Mouse (Mus musculus) limb, embryonic 14.5 days (tissue): ENCODE measurements at regions not wholly inside any gene's neighbourhood (a gene's known extent, or its start where the extent isn't known, plus 50 kb on each side); places are given as distances from the start of the nearest gene placed in this dataset.

ENCODE experiments used
- ATAC-seq: fragments of 200-750 bp; cut with Nextera tagmentation; 2 replicates; pipeline ENCODE4 v1.8.0; 2017; ENCODE audit warnings: low read depth, moderate number of reproducible peaks, moderate TSS enrichment; ENCODE audit not compliant: low FRiP score
- DNase-seq: peaks from one replicate; pipeline ENCODE4 v3.0.0-alpha.2; 2015; ENCODE audit warnings: low spot score
- H3K27ac ChIP-seq: fragments of 300-500 bp; sonication (generic); replicated peaks from 2 replicates; pipeline ENCODE4 v1.5.1; 2014; ENCODE audit warnings: low read depth, mild to moderate bottlenecking, low read length, moderate library complexity, mixed read lengths
- H3K27me3 ChIP-seq: fragments of 300-500 bp; sonication (generic); 2 replicates; pipeline ENCODE4 v1.6.1; 2014; ENCODE audit warnings: low read length, mixed read lengths; ENCODE audit not compliant: control insufficient read depth, insufficient read depth
- H3K36me3 ChIP-seq: fragments of 300-500 bp; sonication (generic); 2 replicates; pipeline ENCODE4 v1.6.1; 2014; ENCODE audit warnings: mild to moderate bottlenecking, low read length, moderate library complexity, mixed read lengths; ENCODE audit not compliant: control insufficient read depth, insufficient read depth
- H3K4me1 ChIP-seq: fragments of 300-500 bp; sonication (generic); 2 replicates; pipeline ENCODE4 v1.6.1; 2014; ENCODE audit warnings: antibody characterized with exemption, low read length, mixed read lengths; ENCODE audit not compliant: control insufficient read depth, insufficient read depth
- H3K4me2 ChIP-seq: fragments of 300-500 bp; sonication (generic); replicated peaks from 2 replicates; pipeline ENCODE4 v1.6.1; 2014; ENCODE audit warnings: low read depth, mild to moderate bottlenecking, low read length, moderate library complexity; ENCODE audit not compliant: severe bottlenecking
- H3K4me3 ChIP-seq: fragments of 300-500 bp; sonication (generic); replicated peaks from 2 replicates; pipeline ENCODE4 v1.5.1; 2014; ENCODE audit warnings: low read length
- H3K9ac ChIP-seq: fragments of 300-500 bp; sonication (generic); 2 replicates; pipeline ENCODE4 v1.6.1; 2014; ENCODE audit warnings: mild to moderate bottlenecking, low read depth, low read length, moderate library complexity; ENCODE audit not compliant: severe bottlenecking
- H3K9me3 ChIP-seq: fragments of 300-500 bp; sonication (generic); 2 replicates; pipeline ENCODE4 v1.6.1; 2016; ENCODE audit warnings: low read length; ENCODE audit not compliant: control insufficient read depth
- POLR2A ChIP-seq: fragments of 200-500 bp; IDR thresholded peaks from 2 replicates; pipeline ENCODE4 v1.8.0; 2012; ENCODE audit warnings: inconsistent platforms, mild to moderate bottlenecking, moderate library complexity, borderline replicate concordance; ENCODE audit not compliant: insufficient read depth, insufficient read length; ENCODE audit errors: extremely low read depth
- WGBS: fragments of 180-500 bp; shearing (Covaris S2); extraction: QIAGEN DNeasy Blood & Tissue Kit; methylation state at CpG from one replicate; pipeline ENCODE4 v1.1.7; 2014; 5-methylcytosine and 5-hydroxymethylcytosine counted together

GRCm38 (mm10) chrX:158987676-158988075 lies 222.4 kb upstream of the Rps6ka3 start:
- WGBS = 51% methylated on average over 3 of the region's 3 CpGs
- H3K4me3 ChIP-seq = no peak overlapping the region
- H3K27ac ChIP-seq = no peak overlapping the region
- H3K4me2 ChIP-seq = no peak overlapping the region
- no peaks in the 10 kb centered on the region for H3K9me3 ChIP-seq
- no peak overlapping the region for H3K9ac ChIP-seq
- no peaks in the 10 kb centered on the region for H3K4me1 ChIP-seq
- no peak for TF ChIP-seq POLR2A
- ATAC-seq (no peak), DNase-seq (no peak)
- no peaks in the 10 kb centered on the region for H3K27me3 ChIP-seq
- no peaks in the 10 kb centered on the region for H3K36me3 ChIP-seq

- WGBS = 84% methylated on average over 1 of the region's 1 CpGs
- Histone ChIP-seq H3K4me1 (no peaks in the 10 kb centered on the region), H3K27ac (no peak overlapping the region), H3K27me3 (no peaks in the 10 kb centered on the region), H3K9me3 (no peaks in the 10 kb centered on the region), H3K9ac (no peak overlapping the region), H3K4me2 (no peak overlapping the region), H3K36me3 (no peaks in the 10 kb centered on the region), H3K4me3 (no peak overlapping the region)
- DNase-seq (no peak), ATAC-seq (no peak)
- no peak for TF ChIP-seq POLR2A
Observed at GRCm38 (mm10) chrX:159018955-159019354, 191.2 kb upstream of the Rps6ka3 start.

GRCm38 (mm10) chrX:159026311-159026710 lies 183.8 kb upstream of the Rps6ka3 start:
- H3K4me1 ChIP-seq = no peaks in the 10 kb centered on the region
- DNase-seq = no peak
- H3K9me3 ChIP-seq = no peaks in the 10 kb centered on the region
- no peak for ATAC-seq
- no peak overlapping the region for H3K4me2 ChIP-seq
- H3K36me3 ChIP-seq = no peaks in the 10 kb centered on the region
- H3K9ac ChIP-seq = no peak overlapping the region
- no peak for TF ChIP-seq POLR2A
- H3K4me3 ChIP-seq = no peak overlapping the region
- 84% methylated on average over 1 of the region's 1 CpGs for WGBS
- H3K27me3 ChIP-seq = no peaks in the 10 kb centered on the region
- H3K27ac ChIP-seq = no peak overlapping the region

- no peaks in the 10 kb centered on the region for H3K4me1 ChIP-seq
- 74% methylated on average over 4 of the region's 4 CpGs for WGBS
Observed at GRCm38 (mm10) chrX:159031927-159032326, 178.2 kb upstream of the Rps6ka3 start.

GRCm38 (mm10) chrX:159043432-159043831 lies 166.7 kb upstream of the Rps6ka3 start:
- no peaks in the 10 kb centered on the region for H3K9me3 ChIP-seq
- H3K36me3 ChIP-seq = no peaks in the 10 kb centered on the region
- H3K4me2 ChIP-seq = no peak overlapping the region
- ATAC-seq (no peak), DNase-seq (peak; percentile 40)
- TF ChIP-seq POLR2A = no peak
- WGBS = 12% methylated on average over 3 of the region's 3 CpGs
- no peaks in the 10 kb centered on the region for H3K4me1 ChIP-seq
- H3K27me3 ChIP-seq = no peaks in the 10 kb centered on the region
- H3K4me3 ChIP-seq = no peak overlapping the region
- no peak overlapping the region for H3K27ac ChIP-seq
- no peak overlapping the region for H3K9ac ChIP-seq

More at GRCm38 (mm10) chrX:159031927-159032326, 178.2 kb upstream of the Rps6ka3 start:
- no peak overlapping the region for H3K27ac ChIP-seq
- DNase-seq (no peak), ATAC-seq (no peak)
- H3K36me3 ChIP-seq = no peaks in the 10 kb centered on the region
- H3K9me3 ChIP-seq = no peaks in the 10 kb centered on the region
- H3K9ac ChIP-seq = no peak overlapping the region
- H3K27me3 ChIP-seq = no peaks in the 10 kb centered on the region
- TF ChIP-seq POLR2A = no peak
- H3K4me3 ChIP-seq = no peak overlapping the region
- H3K4me2 ChIP-seq = no peak overlapping the region

GRCm38 (mm10) chrX:159047876-159048275 lies 162.2 kb upstream of the Rps6ka3 start:
- H3K9me3 ChIP-seq = no peaks in the 10 kb centered on the region

More at GRCm38 (mm10) chrX:159047876-159048275, 162.2 kb upstream of the Rps6ka3 start:
- no peak overlapping the region for H3K27ac ChIP-seq
- H3K27me3 ChIP-seq = no peaks in the 10 kb centered on the region
- H3K36me3 ChIP-seq = no peaks in the 10 kb centered on the region
- no peak for TF ChIP-seq POLR2A
- no peaks in the 10 kb centered on the region for H3K4me1 ChIP-seq
- no peak overlapping the region for H3K4me2 ChIP-seq
- no peak overlapping the region for H3K4me3 ChIP-seq
- DNase-seq (no peak), ATAC-seq (no peak)
- no peak overlapping the region for H3K9ac ChIP-seq
- WGBS = 23% methylated on average over 2 of the region's 2 CpGs
